Mouse (Mus musculus): ENCODE data around the gene Ndufc2.
A peak's percentile ranks its signal among the peaks of the same experiment; 100 is the strongest.

Ndufc2 gene

GRCm38 (mm10) chr7:97399960-97400715 is at the start of gene Ndufc2:
Gene Ndufc2 (plus strand): TSS chr7:97400003.
- peak; percentile 90 for DNase-seq (ENCODE audit: low read depth, low spot score)

- DNase-seq (ENCODE audit: low read depth, low spot score): no peak
Measured at GRCm38 (mm10) chr7:97350891-97351290, 48.9 kb upstream of the Ndufc2 start.

GRCm38 (mm10) chr7:97351792-97352513 is 47.9 kb upstream of the Ndufc2 start:
- no peak for DNase-seq (ENCODE audit: low read depth, low spot score)

- no peak for DNase-seq (ENCODE audit: low read depth, low spot score)
Measured at GRCm38 (mm10) chr7:97353356-97353755, 46.4 kb upstream of the Ndufc2 start.

- peak; percentile 24 for DNase-seq (ENCODE audit: low read depth, low spot score)
Measured at GRCm38 (mm10) chr7:97355068-97355841, 44.5 kb upstream of the Ndufc2 start.

- no peak for DNase-seq (ENCODE audit: low read depth, low spot score)
Measured at GRCm38 (mm10) chr7:97356253-97356652, 43.5 kb upstream of the Ndufc2 start.

DNA sequence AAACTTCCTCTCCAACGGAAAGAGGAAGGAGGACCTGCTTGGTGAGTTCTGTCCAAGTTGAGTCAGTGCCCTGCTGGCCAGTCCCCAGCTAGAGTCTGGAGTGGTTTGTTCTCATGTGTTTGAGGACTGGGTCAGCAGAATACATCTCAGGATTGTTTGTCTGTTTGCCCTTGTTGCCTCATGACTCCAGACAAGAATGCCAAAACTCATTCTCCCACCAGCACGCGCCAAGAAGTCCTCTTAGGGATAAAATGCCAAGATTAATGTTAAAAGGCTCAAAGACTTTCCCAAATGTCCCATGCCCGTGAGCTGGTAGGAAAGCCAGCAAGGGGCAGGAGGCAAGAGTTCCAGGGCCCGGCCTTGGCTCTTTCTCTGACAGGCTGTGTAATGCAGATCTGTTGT is 42.9 kb upstream of the Ndufc2 start:
- DNase-seq (ENCODE audit: low read depth, low spot score): no peak

DNA sequence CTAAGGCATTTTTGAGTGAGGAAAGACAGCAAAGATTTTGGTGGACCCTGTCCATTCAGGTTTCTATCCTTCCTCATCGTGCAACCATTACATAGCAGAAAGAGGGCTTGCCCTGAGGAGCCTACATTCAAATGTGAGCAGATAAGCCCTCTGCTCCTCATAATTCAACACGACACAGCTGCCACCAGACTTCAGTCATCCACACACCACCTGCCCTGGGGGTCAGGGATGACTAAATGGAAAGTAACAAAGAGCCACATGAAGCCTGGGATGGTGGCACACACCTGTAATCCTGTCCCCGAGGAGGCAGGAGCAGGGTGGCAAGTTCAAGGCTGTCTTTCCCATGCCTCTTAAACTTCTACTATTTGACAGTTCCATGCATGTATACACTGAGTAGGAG is 42.0 kb upstream of the Ndufc2 start:
- DNase-seq (ENCODE audit: low read depth, low spot score): no peak

DNA sequence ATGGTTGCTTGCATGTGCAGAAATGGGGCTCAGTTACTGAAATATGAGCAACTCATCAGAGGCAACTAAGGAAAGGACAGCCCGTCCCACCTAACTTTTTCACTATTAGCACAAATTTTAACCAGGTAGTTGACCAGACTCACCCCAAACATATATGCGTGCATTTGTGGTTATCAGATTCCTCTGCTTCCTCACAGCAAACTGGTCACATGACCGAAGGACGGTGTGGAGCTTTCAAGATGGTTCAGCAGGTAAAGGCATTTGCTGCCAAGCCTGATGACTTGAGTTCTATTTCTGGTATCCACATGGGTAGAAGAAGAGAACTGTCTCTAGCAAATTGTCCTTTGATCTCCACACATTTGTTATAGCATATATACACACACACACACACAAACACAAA is 41.5 kb upstream of the Ndufc2 start:
- DNase-seq (ENCODE audit: low read depth, low spot score): no peak

- DNase-seq (ENCODE audit: low read depth, low spot score): no peak
Measured at GRCm38 (mm10) chr7:97360166-97360565, 39.6 kb upstream of the Ndufc2 start.

GRCm38 (mm10) chr7:97360955-97361354 is 38.8 kb upstream of the Ndufc2 start:
- DNase-seq (ENCODE audit: low read depth, low spot score): no peak

GRCm38 (mm10) chr7:97361467-97361866 is 38.3 kb upstream of the Ndufc2 start:
- peak; percentile 77 for DNase-seq (ENCODE audit: low read depth, low spot score)

GRCm38 (mm10) chr7:97365887-97366286 is 33.9 kb upstream of the Ndufc2 start:
- DNase-seq (ENCODE audit: low read depth, low spot score): no peak

- no peak for DNase-seq (ENCODE audit: low read depth, low spot score)
Measured at GRCm38 (mm10) chr7:97375101-97375500, 24.7 kb upstream of the Ndufc2 start.

- DNase-seq (ENCODE audit: low read depth, low spot score): no peak
Measured at GRCm38 (mm10) chr7:97375906-97376305, 23.9 kb upstream of the Ndufc2 start.

DNA sequence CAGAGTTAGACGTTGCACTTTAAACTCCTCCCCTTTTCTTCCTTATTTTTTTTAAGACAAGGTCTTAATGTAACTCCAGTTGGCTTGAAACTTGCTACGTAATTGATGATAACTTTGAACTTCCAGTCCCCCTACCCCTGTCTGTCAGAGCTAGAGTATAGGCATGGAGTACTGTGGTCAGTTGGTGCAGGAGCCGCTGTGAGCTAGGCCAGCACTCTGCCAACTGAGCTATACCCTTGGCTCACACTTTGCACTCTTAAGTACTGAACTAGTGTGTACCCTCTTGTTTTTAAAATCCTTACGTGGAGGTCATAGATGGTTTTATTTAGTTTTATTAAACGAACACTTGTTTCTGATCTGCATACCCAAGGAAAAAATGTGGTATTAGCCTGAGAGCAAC is 20.5 kb upstream of the Ndufc2 start:
- no peak for DNase-seq (ENCODE audit: low read depth, low spot score)

DNA sequence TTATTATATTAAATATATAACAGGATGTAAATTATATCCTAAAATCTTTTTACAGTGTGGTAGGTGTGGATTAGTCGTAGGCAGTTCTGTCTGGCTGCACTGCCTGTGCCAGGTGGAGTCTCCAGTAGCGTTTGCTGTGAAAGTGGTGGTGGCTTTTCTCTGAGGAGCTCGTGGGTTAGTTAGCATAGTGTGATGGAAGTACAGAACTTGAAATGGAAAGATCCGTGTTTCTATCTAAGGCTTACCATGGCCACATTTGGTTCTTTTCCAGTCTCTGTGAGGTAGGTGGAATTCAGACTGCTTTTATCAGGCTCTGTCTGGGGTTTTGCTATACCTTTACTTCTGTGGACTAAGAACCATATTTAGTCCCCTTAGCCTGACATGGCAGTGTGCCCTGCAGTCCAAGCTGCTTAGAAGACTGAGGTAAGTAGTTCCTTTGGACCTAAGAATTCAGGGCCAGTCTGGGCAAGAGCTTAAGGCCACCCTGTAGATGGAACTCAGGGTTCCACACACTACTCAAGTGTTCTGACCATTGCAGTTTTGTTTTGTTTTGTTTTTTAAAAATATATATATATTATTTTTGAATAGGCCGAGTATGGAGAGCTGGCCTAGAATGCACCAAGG is 19.2 kb upstream of the Ndufc2 start:
- DNase-seq (ENCODE audit: low read depth, low spot score): no peak

GRCm38 (mm10) chr7:97382661-97383060 is 17.1 kb upstream of the Ndufc2 start:
- DNase-seq (ENCODE audit: low read depth, low spot score): no peak

DNA sequence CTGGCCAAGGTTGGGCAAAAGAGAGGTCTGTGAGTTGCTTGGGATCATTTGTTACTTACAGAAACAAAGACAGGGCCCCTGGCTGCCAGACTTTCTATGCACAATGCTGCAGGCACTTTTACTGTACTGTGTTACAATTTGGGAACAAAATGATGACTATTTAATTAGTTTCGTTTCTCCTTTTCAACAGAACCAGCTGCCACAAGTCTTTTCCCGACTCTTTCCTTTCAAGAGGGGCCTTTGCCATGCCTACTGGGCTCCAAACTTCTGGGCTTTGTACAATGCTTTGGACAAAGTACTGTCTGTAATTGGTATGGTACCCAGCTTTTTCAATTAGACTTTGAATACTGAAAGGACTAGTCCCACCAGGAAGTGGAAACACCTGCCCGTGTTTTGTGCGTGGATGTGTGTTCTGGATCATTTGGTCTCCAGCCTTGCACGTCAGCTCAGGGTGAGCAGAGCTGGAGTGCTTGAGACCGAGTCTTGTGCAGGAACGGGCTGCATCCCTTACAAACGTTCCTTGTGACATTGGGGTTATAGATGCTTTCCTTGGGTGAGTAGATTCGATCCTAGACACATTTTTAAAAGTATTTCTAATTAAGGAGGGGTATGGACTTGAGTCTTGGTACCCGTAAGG is 16.2 kb upstream of the Ndufc2 start:
- no peak for DNase-seq (ENCODE audit: low read depth, low spot score)

DNA sequence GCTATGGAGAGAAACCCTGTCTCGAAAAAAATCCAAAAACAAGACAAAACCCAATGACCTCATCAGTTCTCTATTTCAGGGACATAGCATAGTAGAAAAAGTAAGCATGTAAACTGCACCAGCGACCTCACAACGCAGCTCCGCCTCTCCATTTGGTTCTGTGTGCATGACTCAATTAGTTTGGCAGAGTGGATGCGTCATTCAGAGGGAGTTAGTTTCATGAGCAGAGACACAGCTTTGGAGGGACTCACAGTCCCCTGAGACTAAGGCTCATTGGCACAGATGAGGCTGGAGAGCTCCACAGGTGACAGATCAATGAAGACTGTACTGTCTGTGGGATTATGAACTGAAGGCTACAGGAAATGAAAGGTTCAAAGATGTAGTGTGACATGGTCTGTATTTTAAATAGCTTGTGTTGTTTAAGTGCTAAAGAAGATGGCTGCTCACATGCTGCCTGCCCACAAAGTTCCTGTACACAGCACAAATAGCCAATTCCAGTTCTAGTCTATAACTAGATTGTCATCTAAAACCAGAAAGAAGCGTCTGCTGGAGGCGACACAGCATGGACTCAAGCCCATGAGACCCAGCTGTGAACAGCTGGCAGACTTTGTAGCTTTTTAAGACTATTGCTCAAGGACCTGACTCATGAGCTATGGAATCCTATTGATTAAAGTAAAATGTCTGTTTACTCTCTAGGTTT is 13.5 kb upstream of the Ndufc2 start:
- DNase-seq (ENCODE audit: low read depth, low spot score): no peak
